Mouse (Mus musculus): ENCODE measurements around the gene Myh15.

GRCm38 (mm10) chr16:49037771-49038170 is 19.5 kb upstream of the Myh15 start:
- TF ChIP-seq POLR2A (IDR thresholded peaks at IDR 0.05; ENCODE audit: insufficient read depth, low read depth, low read length) (no peak), CTCF (IDR thresholded peaks at IDR 0.05; ENCODE audit: insufficient read depth, low read depth, low read length) (no peak)
